Mouse (Mus musculus): Measurements from ENCODE around the gene Bcas3. TPM values are rescaled to one million over a fixed set of nuclear protein-coding genes. Genes with fewer than 3 reads are reported as not detected.
A peak's percentile ranks its signal among the peaks of the same experiment; 100 is the strongest.

Bcas3 gene
- polyA plus RNA-seq, 1 experiment from 2014 or later, result 26.0 TPM

- H3K27me3 ChIP-seq (replicated peaks; ENCODE audit: insufficient read depth, low read length), result peaks cover 38% of the 10 kb centered on the region
- H3K36me3 ChIP-seq (ENCODE audit: insufficient read depth, low read length), result peaks cover 27% of the 10 kb centered on the region
- DNase-seq (ENCODE audit: low spot score) (no peak), ATAC-seq (no peak)
- peak overlapping the region; percentile 97 for H3K27ac ChIP-seq (ENCODE audit: low read length)
- peak overlapping the region; percentile 84 for H3K9ac ChIP-seq (replicated peaks; ENCODE audit: low read depth)
- TF ChIP-seq CTCF (IDR thresholded peaks at IDR 0.05) (no peak), EP300 (IDR thresholded peaks at IDR 0.05) (no peak)
- WGBS, result 19% methylated on average over 27 of the region's 27 CpGs
- peak overlapping the region; percentile 80 for H3K4me2 ChIP-seq (replicated peaks; ENCODE audit: low read depth, low read length)
- H3K9me3 ChIP-seq (ENCODE audit: low read length), result no peaks in the 10 kb centered on the region
- peak overlapping the region; percentile 63 for H3K4me3 ChIP-seq (ENCODE audit: low read depth, low read length)
- H3K4me1 ChIP-seq (ENCODE audit: insufficient read depth, low read depth, low read length), result peaks cover 14% of the 10 kb centered on the region; the same call in 1 of the 2 replicates
These were observed 487.2 kb downstream of the Bcas3 start for GRCm38 (mm10) chr11:85840031-85840802.

GRCm38 (mm10) chr11:85840803-85841145 is 487.8 kb downstream of the Bcas3 start:
- Histone ChIP-seq H3K36me3 (ENCODE audit: insufficient read depth, low read length) (peaks cover 27% of the 10 kb centered on the region), H3K4me2 (replicated peaks; ENCODE audit: low read depth, low read length) (peak overlapping the region; percentile 80), H3K27ac (ENCODE audit: low read length) (peak overlapping the region; percentile 97), H3K4me1 (ENCODE audit: insufficient read depth, low read depth, low read length) (peaks cover 14% of the 10 kb centered on the region; the same call in 1 of the 2 replicates), H3K9me3 (ENCODE audit: low read length) (no peaks in the 10 kb centered on the region), H3K9ac (replicated peaks; ENCODE audit: low read depth) (peak overlapping the region; percentile 84), H3K27me3 (replicated peaks; ENCODE audit: insufficient read depth, low read length) (peaks cover 34% of the 10 kb centered on the region), H3K4me3 (ENCODE audit: low read depth, low read length) (peak overlapping the region; percentile 63)
- TF ChIP-seq EP300 (IDR thresholded peaks at IDR 0.05) (no peak), CTCF (IDR thresholded peaks at IDR 0.05) (no peak)
- ATAC-seq, result no peak
- DNase-seq (ENCODE audit: low spot score), result no peak
- 19% methylated on average over 21 of the region's 21 CpGs for WGBS

DNA sequence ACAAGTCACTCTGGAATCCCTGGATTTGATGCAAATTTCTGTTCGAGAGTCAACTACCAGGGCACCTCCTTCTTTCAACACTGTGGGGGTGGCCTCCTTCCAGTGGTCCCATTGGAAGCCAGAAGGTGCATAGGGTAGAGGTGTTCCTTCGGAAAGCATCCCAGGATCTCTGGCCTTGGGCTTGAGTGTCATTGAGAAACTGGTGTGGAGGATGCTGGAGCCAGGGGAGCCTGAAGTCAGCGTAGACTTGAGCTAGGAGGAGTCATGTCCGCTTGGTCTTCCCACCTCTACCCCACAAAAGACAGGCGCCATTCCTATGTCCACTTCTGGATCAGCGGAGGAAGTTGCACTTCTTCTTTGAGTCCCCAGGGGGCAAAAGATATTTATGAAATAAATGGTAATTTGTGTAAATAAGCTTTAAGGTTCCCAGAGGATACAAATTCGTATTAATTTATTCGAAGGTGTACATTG is 488.3 kb downstream of the Bcas3 start:
- Histone ChIP-seq H3K9ac (replicated peaks; ENCODE audit: low read depth) (peak overlapping the region; percentile 84), H3K27me3 (replicated peaks; ENCODE audit: insufficient read depth, low read length) (peaks cover 29% of the 10 kb centered on the region)

GRCm38 (mm10) chr11:85841980-85842379 is 489.0 kb downstream of the Bcas3 start:
- peak; percentile 84 for DNase-seq (ENCODE audit: low spot score)
- Histone ChIP-seq H3K27me3 (replicated peaks; ENCODE audit: insufficient read depth, low read length) (peaks cover 25% of the 10 kb centered on the region), H3K36me3 (ENCODE audit: insufficient read depth, low read length) (peaks cover 19% of the 10 kb centered on the region), H3K4me1 (ENCODE audit: insufficient read depth, low read depth, low read length) (peaks cover 14% of the 10 kb centered on the region; the same call in 1 of the 2 replicates), H3K4me2 (replicated peaks; ENCODE audit: low read depth, low read length) (peak overlapping the region; percentile 80), H3K9me3 (ENCODE audit: low read length) (no peaks in the 10 kb centered on the region), H3K27ac (ENCODE audit: low read length) (peak overlapping the region; percentile 97), H3K4me3 (ENCODE audit: low read depth, low read length) (peak overlapping the region; percentile 63), H3K9ac (replicated peaks; ENCODE audit: low read depth) (peak overlapping the region; percentile 84)
- TF ChIP-seq EP300 (IDR thresholded peaks at IDR 0.05), result no peak
- TF ChIP-seq CTCF (IDR thresholded peaks at IDR 0.05), result peak; percentile 77
- ATAC-seq, result 0 out of 2 replicates have a peak, but pooled peaks have one; percentile 1
- 1% methylated on average over 30 of the region's 32 CpGs for WGBS

More for the DNA sequence above, 488.3 kb downstream of the Bcas3 start:
- no peak for ATAC-seq
- peaks cover 14% of the 10 kb centered on the region; the same call in 1 of the 2 replicates for H3K4me1 ChIP-seq (ENCODE audit: insufficient read depth, low read depth, low read length)
- H3K9me3 ChIP-seq (ENCODE audit: low read length), result no peaks in the 10 kb centered on the region
- peak overlapping the region; percentile 63 for H3K4me3 ChIP-seq (ENCODE audit: low read depth, low read length)
- peak overlapping the region; percentile 97 for H3K27ac ChIP-seq (ENCODE audit: low read length)
- peak; percentile 73 for DNase-seq (ENCODE audit: low spot score)
- H3K36me3 ChIP-seq (ENCODE audit: insufficient read depth, low read length), result peaks cover 26% of the 10 kb centered on the region
- WGBS, result 15% methylated on average over 8 of the region's 8 CpGs
- TF ChIP-seq EP300 (IDR thresholded peaks at IDR 0.05) (no peak), CTCF (IDR thresholded peaks at IDR 0.05) (peak; percentile 26; the same call in 1 of the 2 replicates)
- peak overlapping the region; percentile 80 for H3K4me2 ChIP-seq (replicated peaks; ENCODE audit: low read depth, low read length)

DNA sequence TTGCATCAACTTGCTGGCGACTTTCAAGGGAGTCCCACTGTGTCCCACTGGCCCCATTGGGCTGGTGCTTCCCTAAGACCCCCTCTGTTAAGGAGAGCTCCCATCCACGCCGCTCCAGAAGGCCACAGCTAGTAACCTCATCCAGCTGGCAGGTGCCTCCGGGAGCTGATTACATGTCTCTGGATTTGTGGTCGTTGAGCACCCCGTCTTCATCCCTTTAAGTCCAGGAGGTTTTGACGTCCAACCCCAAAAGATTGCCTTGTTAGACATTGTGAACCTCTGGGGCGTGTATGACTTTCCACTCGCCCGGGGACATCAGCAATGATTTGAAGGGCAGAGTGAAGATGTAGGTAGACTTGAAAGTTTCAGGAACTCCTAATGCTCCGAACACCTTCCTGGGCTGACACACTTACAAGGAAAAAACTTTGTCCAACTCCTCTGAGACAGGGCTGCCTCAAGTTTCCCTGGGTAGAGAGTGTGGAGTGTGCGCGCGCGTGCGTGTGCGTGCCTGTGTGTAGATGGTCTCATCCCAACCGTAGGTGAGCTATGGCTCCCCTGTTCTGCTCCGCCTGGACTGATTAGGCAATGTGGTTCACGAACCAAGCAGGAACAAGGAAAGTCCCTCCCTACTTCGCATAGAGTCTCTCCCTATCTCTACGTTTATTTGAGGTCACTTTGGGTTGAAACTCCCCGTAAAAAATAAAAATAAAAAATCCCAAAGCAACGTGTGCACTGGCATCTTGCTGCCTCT is 489.8 kb downstream of the Bcas3 start:
- Histone ChIP-seq H3K9ac (replicated peaks; ENCODE audit: low read depth) (peak overlapping the region; percentile 84), H3K4me2 (replicated peaks; ENCODE audit: low read depth, low read length) (peak overlapping the region; percentile 80), H3K4me1 (ENCODE audit: insufficient read depth, low read depth, low read length) (peaks cover 14% of the 10 kb centered on the region; the same call in 1 of the 2 replicates), H3K4me3 (ENCODE audit: low read depth, low read length) (peak overlapping the region; percentile 17; the same call in 1 of the 2 replicates), H3K9me3 (ENCODE audit: low read length) (no peaks in the 10 kb centered on the region), H3K36me3 (ENCODE audit: insufficient read depth, low read length) (peaks cover 12% of the 10 kb centered on the region; the same call in 1 of the 2 replicates), H3K27me3 (replicated peaks; ENCODE audit: insufficient read depth, low read length) (peaks cover 21% of the 10 kb centered on the region), H3K27ac (ENCODE audit: low read length) (peak overlapping the region; percentile 97)
- TF ChIP-seq EP300 (IDR thresholded peaks at IDR 0.05) (no peak), CTCF (IDR thresholded peaks at IDR 0.05) (no peak)
- 8% methylated on average over 24 of the region's 24 CpGs for WGBS
- no peak for ATAC-seq
- no peak for DNase-seq (ENCODE audit: low spot score)

DNA sequence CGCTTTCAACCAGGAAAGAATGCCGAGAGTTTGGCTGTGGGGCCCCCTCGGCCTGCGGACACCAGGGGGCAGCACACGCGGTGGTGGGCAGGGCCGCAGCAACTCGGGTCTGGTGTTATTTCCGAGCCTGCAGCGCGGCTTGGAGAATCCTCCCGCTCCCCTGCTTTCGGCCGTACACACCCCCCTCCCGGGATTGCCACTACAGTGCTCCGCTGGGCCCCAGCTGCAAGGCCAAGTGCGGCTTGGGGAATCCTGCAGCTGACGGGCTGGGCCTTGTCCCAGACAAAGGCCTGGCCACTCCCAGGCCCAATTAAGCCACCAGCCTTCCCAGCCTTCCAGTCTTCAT is 490.4 kb downstream of the Bcas3 start:
- DNase-seq (ENCODE audit: low spot score) (peak; percentile 93), ATAC-seq (peak; percentile 24)
- 2% methylated on average over 18 of the region's 18 CpGs for WGBS
- Histone ChIP-seq H3K4me1 (ENCODE audit: insufficient read depth, low read depth, low read length) (peaks cover 14% of the 10 kb centered on the region; the same call in 1 of the 2 replicates), H3K9me3 (ENCODE audit: low read length) (no peaks in the 10 kb centered on the region), H3K36me3 (ENCODE audit: insufficient read depth, low read length) (peaks cover 12% of the 10 kb centered on the region; the same call in 1 of the 2 replicates), H3K27ac (ENCODE audit: low read length) (peak overlapping the region; percentile 97), H3K27me3 (replicated peaks; ENCODE audit: insufficient read depth, low read length) (peaks cover 21% of the 10 kb centered on the region), H3K4me3 (ENCODE audit: low read depth, low read length) (peak overlapping the region; percentile 47), H3K4me2 (replicated peaks; ENCODE audit: low read depth, low read length) (peak overlapping the region; percentile 80), H3K9ac (replicated peaks; ENCODE audit: low read depth) (peak overlapping the region; percentile 45; the same call in 1 of the 2 replicates)
- TF ChIP-seq EP300 (IDR thresholded peaks at IDR 0.05), result peak; percentile 32; the same call in 1 of the 2 replicates
- peak; percentile 93 for TF ChIP-seq CTCF (IDR thresholded peaks at IDR 0.05)
